Mouse (Mus musculus) ES-CJ7 (cell line): Measurements from ENCODE around the gene Hoxb3.

Experiments
- DNase-seq: peaks from one replicate; pipeline ENCODE4 v3.0.0; 2011; ENCODE audit warnings: low read depth, low spot score

Gene Hoxb3

DNA sequence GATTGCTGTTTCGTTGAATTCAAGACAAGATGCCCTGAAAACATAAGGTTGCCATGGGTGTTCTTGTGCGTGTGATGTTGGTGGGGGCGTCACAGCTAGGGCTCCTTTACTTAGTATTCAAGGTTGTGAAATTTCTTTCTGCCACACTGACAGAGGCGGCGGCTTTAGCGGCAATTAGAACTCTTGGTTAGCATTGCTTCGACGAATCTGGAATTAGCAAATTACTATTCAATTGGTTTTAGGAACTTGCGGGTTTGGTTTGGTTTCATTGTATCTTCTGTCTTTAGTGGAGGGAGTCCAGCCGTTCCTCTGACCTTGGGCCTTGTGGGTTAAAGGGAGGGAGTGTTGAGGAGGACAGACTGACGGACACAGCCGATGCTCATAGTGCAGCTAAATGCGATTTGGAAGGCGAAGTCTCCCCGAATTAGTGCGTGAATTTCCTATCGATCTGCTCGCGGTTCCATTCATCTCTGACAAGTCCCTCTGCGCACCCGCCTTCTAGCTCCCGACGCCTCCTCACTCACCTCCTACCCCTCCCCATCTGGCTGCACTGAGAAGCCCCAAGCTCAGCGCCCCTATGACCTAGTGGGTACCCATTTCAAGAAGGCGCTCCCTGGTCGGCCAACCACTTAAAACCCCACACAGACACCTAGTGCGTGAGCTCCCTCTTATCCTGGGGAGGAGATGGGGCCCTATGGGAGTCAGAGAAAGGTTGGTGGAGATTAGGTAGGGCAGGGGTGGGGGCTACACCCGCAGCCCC is 5.3 kb upstream of the Hoxb3 start, which contains the start of gene Hoxb4:
Gene Hoxb4 (plus strand): TSS at position 660 of the 760 bp plus-strand sequence.
- DNase-seq, result peak; percentile 81

DNA sequence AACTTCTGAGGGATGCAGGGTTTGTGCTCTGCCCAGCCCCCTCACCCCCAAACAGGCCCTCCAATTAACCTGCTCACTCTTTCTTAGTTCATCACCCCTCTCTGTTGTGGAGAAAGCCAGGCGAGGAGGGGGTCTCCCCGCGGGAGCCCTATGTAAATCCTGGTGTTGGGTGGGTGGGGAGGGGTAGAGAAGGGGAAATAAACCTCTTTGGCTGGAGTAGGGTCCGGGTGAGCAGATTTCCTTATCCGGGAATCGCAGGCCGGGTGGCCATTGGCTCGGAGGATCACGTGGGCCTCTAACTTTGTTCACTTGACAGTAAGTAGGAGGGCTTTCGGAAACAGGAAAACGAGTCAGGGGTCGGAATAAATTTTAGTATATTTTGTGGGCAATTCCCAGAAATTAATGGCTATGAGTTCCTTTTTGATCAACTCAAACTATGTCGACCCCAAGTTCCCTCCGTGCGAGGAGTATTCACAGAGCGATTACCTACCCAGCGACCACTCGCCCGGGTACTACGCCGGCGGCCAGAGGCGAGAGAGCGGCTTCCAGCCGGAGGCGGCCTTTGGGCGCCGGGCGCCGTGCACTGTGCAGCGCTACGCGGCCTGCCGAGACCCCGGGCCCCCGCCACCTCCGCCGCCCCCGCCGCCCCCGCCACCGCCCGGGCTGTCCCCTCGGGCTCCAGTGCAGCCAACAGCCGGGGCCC is 4.6 kb upstream of the Hoxb3 start:
- peak; percentile 94 for DNase-seq

DNA sequence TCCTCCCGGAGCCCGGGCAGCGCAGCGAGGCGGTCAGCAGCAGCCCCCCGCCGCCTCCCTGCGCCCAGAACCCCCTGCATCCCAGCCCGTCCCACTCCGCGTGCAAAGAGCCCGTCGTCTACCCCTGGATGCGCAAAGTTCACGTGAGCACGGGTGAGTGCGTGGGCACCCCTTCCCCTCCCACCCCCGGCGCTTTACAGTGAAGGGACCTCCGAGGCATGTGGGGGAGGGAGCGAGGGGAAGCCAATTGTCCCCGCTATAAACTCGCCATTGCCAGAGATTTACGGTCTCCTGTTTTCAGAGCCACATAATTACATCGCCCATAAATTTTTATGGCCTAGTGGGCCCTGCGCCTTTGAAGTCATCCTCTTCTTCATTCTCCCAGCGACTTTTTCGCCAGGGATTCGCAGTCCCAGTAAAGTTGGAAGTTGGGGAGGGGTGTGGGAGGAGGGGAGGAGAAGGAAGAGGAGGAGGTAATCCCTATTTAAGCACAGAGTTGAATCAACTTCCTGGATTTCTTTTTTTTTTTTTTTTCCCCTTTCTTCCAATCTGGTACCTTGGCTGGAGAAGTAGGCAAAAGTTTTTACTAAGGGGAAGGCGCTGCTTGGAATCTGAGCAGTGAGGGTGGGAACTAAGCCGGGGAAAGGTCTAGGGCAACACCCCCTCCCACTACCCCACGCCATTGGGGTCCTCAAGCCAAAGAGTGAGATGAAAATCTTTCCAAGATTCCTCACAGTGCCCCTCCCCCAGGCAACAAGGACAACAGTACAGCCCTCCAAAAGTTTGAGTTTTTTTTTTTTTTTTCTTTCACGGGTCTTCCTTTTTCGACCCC is 3.8 kb upstream of the Hoxb3 start:
- DNase-seq, result peak; percentile 74

DNA sequence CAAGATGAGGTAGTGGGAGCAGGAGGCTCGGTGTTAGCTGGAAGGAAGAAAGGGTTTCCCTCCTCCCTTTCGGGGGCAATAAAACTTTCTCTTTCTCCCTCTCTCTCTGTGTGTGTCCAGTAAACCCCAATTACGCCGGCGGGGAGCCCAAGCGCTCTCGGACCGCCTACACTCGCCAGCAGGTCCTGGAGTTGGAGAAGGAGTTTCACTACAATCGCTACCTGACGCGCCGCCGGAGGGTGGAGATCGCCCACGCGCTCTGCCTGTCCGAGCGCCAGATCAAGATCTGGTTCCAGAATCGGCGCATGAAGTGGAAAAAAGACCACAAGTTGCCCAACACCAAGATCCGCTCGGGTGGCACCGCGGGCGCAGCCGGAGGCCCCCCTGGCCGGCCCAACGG is 3.2 kb upstream of the Hoxb3 start:
- peak; percentile 76 for DNase-seq

DNA sequence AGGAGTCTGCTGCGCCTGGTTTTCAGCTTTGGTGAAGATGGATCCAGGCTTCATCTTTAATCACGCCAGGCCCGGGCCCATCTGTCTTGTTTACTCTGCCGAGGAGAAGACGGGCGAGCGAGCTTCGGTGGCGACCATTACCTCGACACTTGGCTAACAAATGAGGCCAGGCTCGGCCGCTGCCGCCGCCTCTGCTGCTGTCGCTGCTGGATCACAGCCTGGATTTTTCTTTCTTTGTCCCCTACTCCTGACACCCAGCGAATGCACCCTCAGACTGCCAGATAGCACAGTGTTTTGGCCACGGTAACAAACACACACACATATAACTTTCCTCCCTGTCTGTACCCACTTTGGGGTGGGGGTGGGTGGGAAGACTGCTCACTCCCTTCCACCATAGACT is 2.4 kb upstream of the Hoxb3 start:
- no peak for DNase-seq

DNA sequence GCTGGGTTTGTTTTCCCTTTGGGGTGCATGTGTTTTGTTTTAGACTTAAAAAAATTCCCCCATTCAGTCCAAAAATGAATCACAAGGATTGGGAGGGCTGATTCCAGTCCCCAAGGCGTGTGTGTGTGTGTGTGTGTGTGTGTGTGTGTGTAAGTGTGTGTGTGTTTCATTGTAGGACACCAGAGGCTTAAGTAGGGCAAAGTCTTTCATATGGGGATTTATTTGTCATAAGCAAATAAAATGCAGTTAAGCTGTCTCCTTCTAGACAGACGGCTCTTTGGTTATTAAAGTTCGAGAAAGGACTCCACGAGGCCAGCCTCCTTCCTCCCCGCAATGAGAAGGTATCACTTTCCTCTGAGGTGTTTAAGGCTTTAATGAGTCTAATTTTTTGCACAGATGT is 1.3 kb upstream of the Hoxb3 start:
- DNase-seq, result no peak

DNA sequence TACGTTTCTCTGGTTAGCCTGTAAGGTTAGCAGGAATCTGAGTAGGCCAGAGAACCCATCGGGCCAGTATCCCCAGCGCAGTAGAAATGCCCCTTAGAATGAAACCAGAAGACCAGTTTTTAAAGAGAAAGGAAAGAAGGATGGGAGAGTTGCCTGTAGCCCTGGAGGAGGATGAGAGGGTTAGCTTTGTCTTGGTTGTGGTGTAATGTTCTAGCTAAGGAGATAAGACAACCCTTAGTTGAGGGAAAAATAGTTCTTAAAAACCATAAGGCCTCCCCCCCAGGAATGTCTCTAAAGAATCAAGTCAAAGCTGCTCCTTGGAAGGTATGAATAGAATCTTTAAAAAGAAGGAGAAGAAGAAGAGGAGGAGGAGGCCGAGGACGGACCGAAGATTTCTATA is 388 bp upstream of the Hoxb3 start:
- DNase-seq, result no peak

DNA sequence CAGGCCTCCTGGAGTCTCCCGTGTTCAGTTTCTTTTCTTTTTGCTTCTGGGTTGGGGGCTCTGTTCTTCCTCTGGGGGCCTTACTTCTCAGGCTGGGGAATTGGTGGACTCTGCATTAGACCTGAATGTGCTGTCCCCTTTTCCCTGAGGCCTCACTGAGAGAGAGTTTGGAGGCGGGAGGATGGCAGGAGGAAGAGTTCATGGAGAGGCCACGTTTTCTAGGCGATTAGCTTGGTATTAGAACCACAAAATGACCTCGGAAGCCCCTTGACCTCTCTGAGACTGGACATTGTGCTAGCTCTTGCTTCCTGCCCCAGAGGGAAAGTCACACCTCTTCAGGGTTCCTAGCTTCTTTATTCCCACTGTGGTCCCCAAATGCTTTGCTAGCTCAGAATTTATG is 999 bp downstream of the Hoxb3 start:
- no peak for DNase-seq

DNA sequence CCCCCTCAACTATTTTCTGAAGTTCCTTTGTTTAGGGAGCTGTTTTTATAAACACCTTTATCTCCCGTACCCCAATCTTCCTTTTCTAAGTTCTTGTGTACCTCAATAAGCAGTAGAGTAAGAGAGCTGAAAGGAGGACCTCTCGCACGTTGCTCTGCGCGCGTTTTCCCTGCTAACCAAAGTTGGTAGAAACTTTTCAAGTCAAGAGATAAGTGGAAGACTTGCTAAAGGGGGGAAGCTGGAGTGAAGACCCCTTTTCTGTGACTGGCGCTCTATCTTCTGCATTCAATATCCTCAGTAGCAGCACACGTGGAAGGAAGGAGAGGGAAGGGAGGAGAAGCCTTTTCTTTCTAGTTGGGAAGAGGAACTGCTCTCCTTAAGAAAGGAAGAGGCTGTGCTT is 1.8 kb downstream of the Hoxb3 start:
- no peak for DNase-seq

DNA sequence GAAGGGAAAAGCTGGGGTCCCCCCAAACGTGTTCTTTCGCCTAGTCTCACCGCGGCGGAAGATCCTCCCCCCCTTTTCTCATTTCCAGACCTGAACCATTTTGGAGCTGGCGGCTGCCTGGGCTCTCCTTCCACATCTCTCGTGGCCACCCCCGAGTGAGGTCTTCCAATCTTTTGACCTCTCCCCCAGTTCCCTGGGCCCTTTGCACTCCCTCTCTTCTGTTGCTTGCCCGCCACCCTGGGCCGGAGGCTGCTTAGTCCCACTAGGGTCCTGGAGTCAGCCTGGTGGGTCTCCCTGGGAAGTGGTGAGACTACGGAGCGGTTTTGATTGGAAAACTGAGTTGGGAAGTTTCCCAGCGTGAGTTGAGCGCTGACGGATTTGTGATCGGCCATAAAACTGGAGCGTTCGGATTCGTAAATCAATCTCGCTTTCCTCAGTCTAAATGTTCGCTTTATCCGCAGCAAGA is 2.7 kb downstream of the Hoxb3 start:
- DNase-seq, result peak; percentile 66

DNA sequence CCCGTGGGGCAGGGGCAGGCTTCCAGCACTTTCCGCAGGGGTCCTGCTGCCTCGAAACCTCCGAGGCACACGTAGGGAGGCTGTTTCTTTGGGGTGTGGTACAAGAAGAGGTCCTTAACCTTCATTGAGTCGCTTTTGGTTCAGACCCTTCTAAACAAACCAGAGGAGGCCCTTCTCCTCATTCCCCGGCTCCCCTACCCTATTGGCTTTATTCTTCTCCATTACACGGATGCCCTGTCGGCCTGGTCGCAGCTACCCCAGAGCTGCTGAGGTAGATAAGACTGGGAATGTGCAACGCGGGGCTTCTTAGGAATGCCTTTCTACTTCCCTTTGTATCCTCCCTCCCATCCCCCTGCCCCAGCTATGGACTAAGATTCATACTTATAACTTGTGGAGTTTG is 3.6 kb downstream of the Hoxb3 start:
- DNase-seq, result peak; percentile 41

DNA sequence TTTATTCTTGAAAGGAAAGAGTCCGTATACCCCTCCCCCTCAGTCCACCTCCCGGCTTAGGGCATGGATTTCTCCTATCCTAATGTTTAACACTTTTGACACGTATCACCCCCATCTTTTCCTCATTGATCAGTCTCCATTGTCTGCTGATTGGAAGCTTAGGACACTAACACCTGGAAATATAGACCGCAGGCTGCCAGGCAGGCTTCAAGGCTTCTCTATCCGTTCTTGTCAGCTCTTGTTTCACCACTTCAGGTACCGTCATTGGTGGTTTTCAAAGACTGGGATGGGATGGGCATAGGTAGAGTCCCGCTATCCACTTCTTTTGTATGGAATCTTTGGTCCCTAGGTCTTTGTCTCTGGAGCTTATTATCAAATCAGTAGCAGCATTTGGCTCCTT is 4.0 kb downstream of the Hoxb3 start:
- DNase-seq, result no peak

DNA sequence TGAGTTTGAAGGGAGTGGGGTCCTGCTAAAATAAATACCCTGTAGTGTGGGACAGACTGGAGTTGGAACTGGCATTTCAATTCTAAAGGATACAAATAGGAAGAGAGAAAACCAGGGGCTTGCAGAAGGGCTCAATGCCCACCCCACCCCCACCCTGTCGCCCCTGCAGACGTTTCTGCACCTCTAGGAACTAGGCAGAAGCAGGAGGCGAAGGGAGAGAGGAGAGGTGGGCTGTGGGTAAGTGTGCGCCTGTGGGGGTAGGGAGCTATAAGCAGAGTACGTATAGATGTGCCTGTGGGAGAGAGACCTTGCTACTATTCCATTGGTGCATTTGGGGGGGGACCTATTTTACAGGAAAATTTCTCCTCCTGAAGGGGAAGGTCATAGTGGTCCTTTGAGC is 4.6 kb downstream of the Hoxb3 start:
- no peak for DNase-seq

DNA sequence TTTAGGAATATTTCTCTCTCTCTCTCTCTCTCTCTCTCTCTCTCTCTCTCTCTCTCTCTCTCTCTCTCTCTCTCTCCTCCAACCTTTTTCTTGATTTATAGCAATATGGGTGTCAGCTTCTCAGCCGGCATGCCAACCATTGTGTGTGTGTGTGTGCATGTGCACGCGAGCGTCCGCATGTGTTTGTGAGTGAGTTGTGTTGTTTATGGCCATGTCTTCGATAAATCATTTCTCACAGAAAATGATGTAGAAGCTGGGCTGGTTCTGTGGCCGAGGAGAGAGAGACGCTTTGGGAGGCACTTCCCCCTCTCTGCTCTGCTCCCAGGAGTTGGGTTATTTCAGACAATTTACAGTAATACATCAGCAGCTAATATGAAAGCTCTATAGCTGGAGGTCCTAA is 5.5 kb downstream of the Hoxb3 start:
- DNase-seq, result no peak

DNA sequence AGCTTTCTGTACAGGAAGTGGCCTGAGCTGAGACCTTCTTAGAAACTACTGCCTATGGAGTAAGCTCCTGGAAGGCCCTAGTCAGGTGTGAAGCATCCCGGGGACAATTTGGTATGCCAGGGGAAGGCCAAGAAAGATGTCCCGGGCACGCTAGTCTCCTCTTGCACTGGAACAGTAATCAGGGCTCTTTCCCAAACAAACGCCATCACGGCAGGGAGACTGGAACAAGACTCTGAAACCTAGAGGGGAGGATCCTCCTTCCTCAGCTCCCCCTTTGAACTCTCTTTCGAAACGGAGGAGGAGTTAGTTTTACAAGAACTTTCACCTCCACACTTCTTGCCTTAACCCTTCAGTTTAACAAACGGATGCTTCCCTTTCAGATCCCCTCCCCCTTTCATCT is 9.0 kb downstream of the Hoxb3 start:
- DNase-seq, result peak; percentile 72

DNA sequence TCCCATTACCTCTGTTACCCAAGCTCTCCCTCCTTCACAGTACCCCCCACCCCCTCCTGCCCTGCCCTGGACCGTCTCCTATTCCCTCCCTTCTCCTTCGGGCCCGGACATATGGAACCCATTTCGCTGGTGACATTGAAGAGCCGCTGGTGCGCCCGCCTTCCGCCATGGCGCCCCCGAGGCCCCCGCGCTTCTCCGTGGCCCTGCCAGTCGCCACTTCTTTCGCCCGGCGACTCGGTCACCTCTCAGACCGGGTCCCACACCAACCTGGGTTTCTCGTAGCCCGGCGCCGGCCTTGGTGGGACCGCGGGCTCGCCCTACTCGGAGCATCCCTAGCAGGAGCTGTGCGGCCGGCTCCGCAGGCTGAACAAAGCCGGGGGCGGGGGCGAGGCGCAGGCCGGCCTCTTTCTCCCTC is 9.5 kb downstream of the Hoxb3 start:
- DNase-seq, result peak; percentile 46

DNA sequence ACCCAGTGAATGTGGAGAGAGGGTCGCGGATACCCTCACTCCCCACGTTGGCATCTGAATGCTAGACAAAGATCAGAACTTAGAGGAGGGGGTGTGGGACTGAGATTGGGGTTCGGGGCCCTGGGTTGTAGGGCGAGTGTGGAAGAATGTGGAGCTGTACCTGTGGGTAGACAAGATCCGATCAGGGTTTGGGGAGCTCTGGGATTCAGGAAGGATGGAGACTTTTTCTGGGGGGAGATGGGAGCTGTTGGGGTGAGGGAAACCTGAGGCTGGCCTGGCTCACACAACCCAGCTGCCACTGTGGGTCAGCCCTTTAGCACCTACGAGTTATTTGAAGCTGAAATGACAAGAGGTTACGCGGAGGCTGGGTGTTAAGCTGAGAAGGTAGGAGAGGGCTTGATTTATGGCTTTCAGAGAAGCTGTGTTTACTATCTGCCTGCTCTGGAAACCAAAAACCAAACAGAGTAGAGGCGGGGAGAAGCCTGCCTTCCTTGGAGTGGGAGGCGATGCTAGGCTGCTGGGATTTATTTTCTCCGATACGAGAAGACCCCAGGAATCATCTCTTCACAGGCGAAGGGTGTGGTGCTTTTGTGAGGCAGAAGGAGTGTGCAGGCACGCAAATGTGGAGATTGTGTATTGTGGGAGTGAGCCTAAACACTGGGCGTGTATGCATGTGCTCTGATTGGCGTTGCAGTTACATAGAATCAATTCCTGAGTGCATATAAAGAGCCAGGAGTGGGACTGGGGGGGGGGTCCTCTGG is 10.3 kb downstream of the Hoxb3 start:
- no peak for DNase-seq

DNA sequence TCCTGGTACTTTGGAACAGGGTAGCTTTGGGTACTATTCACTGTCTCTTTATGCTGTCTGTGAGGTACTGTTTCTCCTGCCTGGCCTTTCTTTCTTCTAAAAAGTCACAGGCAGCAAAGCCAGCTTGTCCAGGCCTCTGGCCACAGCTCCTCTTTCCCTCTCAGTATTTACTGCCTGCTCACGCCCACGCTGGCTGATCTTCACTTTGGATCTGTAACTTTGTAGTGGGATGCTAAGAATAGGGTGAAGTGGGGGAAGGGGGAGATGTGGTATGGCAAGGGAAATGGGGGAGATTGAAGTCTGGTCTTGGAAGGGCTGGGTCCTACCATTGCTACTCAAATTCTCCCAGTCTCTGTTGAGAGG is 10.9 kb downstream of the Hoxb3 start:
- DNase-seq, result no peak

DNA sequence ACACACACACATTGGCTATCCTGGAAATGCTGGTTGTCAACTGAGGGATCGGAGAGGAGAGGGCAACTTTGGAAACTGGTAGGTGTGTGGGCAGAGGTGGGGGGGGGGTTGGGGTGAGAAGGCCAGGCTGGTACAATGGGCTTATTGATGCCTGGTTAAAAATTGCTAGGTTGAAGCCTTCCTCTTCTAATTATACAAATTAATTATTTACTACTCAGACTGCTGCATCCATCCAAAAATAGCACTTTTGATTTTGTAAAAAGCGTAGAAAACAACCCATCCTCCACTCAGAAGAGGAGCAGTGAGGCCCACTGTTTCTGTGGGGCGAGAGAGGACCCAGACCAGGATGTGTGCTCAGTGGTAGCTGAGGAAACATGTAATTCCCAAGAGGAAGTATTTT is 11.9 kb downstream of the Hoxb3 start:
- no peak for DNase-seq

DNA sequence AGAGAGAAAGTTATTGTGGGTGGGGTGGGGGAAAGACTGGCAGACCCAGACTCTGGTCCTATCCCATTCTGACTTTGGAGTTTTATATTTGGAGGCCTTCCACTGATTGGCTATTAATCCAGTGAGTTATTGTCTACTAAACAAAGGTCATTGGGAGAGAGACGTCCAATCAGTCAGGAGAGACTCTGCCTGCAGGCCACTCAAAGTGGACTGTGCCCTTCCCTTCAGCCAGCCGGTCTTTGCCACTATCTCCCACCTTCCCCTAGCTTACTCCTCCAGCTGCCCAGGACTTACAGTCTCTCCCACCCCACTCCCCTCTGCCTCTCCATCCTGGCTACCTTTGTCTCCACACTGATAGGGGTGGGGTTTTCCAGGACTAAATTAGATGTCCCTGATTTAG is 13.5 kb downstream of the Hoxb3 start:
- no peak for DNase-seq

DNA sequence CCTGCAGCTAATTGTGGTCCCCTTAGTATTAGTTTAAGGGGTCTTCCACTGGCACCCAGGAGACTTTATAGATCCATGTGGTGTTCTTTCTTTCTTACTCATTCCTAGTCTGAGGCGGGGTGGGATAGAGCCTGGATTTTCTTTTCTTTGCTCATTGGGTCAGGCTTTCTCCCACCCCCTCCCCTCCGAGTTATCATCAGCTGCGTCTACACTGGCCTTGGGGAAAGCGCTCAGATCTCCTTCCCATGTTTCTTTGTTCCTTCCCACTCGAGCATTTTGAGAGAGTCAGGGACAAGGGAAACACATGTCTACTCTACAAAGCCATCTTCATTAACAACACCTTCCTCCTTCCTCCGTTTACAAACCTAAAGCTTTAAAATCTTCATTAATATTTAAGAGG is 13.9 kb downstream of the Hoxb3 start:
- no peak for DNase-seq
